Mouse (Mus musculus) heart, embryonic 13.5 days (tissue): Measurements from ENCODE around the gene Mprip. TPM values are rescaled to one million over a fixed set of nuclear protein-coding genes. Genes with fewer than 3 reads are reported as not detected.
A peak's percentile ranks its signal among the peaks of the same experiment; 100 is the strongest.

Experiments
- ATAC-seq: fragments of 200-750 bp; cut with Nextera tagmentation; 2 replicates; pipeline ENCODE4 v1.8.0; 2017; ENCODE audit warnings: moderate TSS enrichment; ENCODE audit not compliant: insufficient number of reproducible peaks, low FRiP score, low TSS enrichment; ENCODE audit errors: extremely low read depth
- H3K27ac ChIP-seq: fragments of 300-500 bp; sonication (generic); replicated peaks from 2 replicates; pipeline ENCODE4 v1.5.1; 2015; ENCODE audit warnings: moderate library complexity, mild to moderate bottlenecking, inconsistent platforms
- H3K27me3 ChIP-seq: fragments of 300-500 bp; sonication (generic); replicated peaks from 2 replicates; pipeline ENCODE4 v1.6.1; 2015; ENCODE audit warnings: mild to moderate bottlenecking, inconsistent platforms
- H3K36me3 ChIP-seq: fragments of 300-500 bp; sonication (generic); 2 replicates; pipeline ENCODE4 v1.6.1; 2015; ENCODE audit warnings: mild to moderate bottlenecking, inconsistent platforms
- H3K4me1 ChIP-seq: fragments of 300-500 bp; sonication (generic); 2 replicates; pipeline ENCODE4 v1.6.1; 2015; ENCODE audit warnings: inconsistent platforms
- H3K4me2 ChIP-seq: fragments of 300-500 bp; sonication (generic); 2 replicates; pipeline ENCODE4 v1.6.1; 2015; ENCODE audit warnings: inconsistent platforms, mild to moderate bottlenecking, moderate library complexity
- H3K4me3 ChIP-seq: fragments of 300-500 bp; sonication (generic); 2 replicates; pipeline ENCODE4 v1.5.1; 2015; ENCODE audit warnings: moderate library complexity, mild to moderate bottlenecking, inconsistent platforms
- H3K9ac ChIP-seq: fragments of 300-500 bp; sonication (generic); 2 replicates; pipeline ENCODE4 v1.6.1; 2015; ENCODE audit warnings: inconsistent platforms, mild to moderate bottlenecking, moderate library complexity
- H3K9me3 ChIP-seq: fragments of 300-500 bp; sonication (generic); 2 replicates; pipeline ENCODE4 v1.6.1; 2016; ENCODE audit warnings: inconsistent platforms
- WGBS: fragments of 180-500 bp; shearing (Covaris S2); methylation state at CpG from one replicate; pipeline ENCODE4 v1.1.7; 2015; ENCODE audit warnings: mixed read lengths; 5-methylcytosine and 5-hydroxymethylcytosine counted together
- polyA plus RNA-seq: library from polyadenylated mRNA; unstranded; fragments of >200 nt; fragmentation: Nextera tagmentation; extraction: Ambion mirVana; gene quantifications from 2 replicates; pipeline ENCODE4 v1.2.1, GENCODE M21; 2015

Mprip gene
- polyA plus RNA-seq, 1 experiment from 2014 or later, result 25.0 TPM

GRCm38 (mm10) chr11:59805656-59806055 is 144.6 kb downstream of the Mprip start:
- Histone ChIP-seq H3K4me2 (no peak overlapping the region), H3K4me1 (peaks cover 18% of the 10 kb centered on the region), H3K27me3 (no peaks in the 10 kb centered on the region), H3K36me3 (peaks cover 73% of the 10 kb centered on the region), H3K9ac (0 out of 2 replicates have a peak overlapping the region, but pooled peaks have one; percentile 33), H3K9me3 (no peaks in the 10 kb centered on the region), H3K27ac (no peak overlapping the region), H3K4me3 (no peak overlapping the region)
- ATAC-seq, result no peak
- WGBS, result 91% methylated on average over 2 of the region's 2 CpGs

- 61% methylated on average over 14 of the region's 14 CpGs for WGBS
Measured at GRCm38 (mm10) chr11:59808170-59808960, 147.3 kb downstream of the Mprip start.

GRCm38 (mm10) chr11:59809071-59809669 is 148.1 kb downstream of the Mprip start:
- under 1% methylated on average over 15 of the region's 15 CpGs for WGBS
- peaks cover 28% of the 10 kb centered on the region for H3K4me1 ChIP-seq
- H3K27me3 ChIP-seq, result no peaks in the 10 kb centered on the region
- peak overlapping the region; percentile 93 for H3K9ac ChIP-seq
- peak overlapping the region; percentile 79 for H3K4me2 ChIP-seq
- H3K36me3 ChIP-seq, result peaks cover 38% of the 10 kb centered on the region
- peak overlapping the region; percentile 96 for H3K27ac ChIP-seq
- ATAC-seq, result peak; percentile 48
- no peaks in the 10 kb centered on the region for H3K9me3 ChIP-seq
- H3K4me3 ChIP-seq, result peak overlapping the region; percentile 61

More at GRCm38 (mm10) chr11:59808170-59808960, 147.3 kb downstream of the Mprip start:
- no peaks in the 10 kb centered on the region for H3K27me3 ChIP-seq
- H3K4me2 ChIP-seq, result peak overlapping the region; percentile 79
- H3K9me3 ChIP-seq, result no peaks in the 10 kb centered on the region
- H3K4me3 ChIP-seq, result peak overlapping the region; percentile 61
- peak overlapping the region; percentile 93 for H3K9ac ChIP-seq
- no peak for ATAC-seq
- peaks cover 46% of the 10 kb centered on the region for H3K36me3 ChIP-seq
- peak overlapping the region; percentile 96 for H3K27ac ChIP-seq
- peaks cover 28% of the 10 kb centered on the region for H3K4me1 ChIP-seq

GRCm38 (mm10) chr11:59809670-59810474 is 148.8 kb downstream of the Mprip start, which contains the start of gene Flcn:
Gene Flcn (minus strand): TSS chr11:59810016.
- Histone ChIP-seq H3K4me2 (peak within 1 kb of the TSS; percentile 79), H3K4me3 (peak within 1 kb of the TSS; percentile 61), H3K27me3 (no peaks in the 10 kb centered on the region), H3K9me3 (no peaks in the 10 kb centered on the region), H3K4me1 (peaks cover 28% of the 10 kb centered on the region), H3K27ac (peak within 1 kb of the TSS; percentile 96), H3K36me3 (peaks cover 31% of the 10 kb centered on the region), H3K9ac (peak within 1 kb of the TSS; percentile 93)
- ATAC-seq, result peak; percentile 90
- under 1% methylated on average over 52 of the region's 52 CpGs for WGBS

- Histone ChIP-seq H3K4me2 (peak overlapping the region; percentile 79), H3K4me3 (peak overlapping the region; percentile 61), H3K9ac (peak overlapping the region; percentile 93), H3K27me3 (no peaks in the 10 kb centered on the region), H3K36me3 (peaks cover 27% of the 10 kb centered on the region), H3K4me1 (peaks cover 28% of the 10 kb centered on the region), H3K27ac (peak overlapping the region; percentile 96), H3K9me3 (no peaks in the 10 kb centered on the region)
- ATAC-seq, result no peak
- 56% methylated on average over 14 of the region's 14 CpGs for WGBS
Measured at GRCm38 (mm10) chr11:59810480-59811158, 149.5 kb downstream of the Mprip start.

- Histone ChIP-seq H3K4me1 (peaks cover 28% of the 10 kb centered on the region), H3K36me3 (peaks cover 27% of the 10 kb centered on the region), H3K27me3 (no peaks in the 10 kb centered on the region), H3K27ac (0 out of 2 replicates have a peak overlapping the region, but pooled peaks have one; percentile 96), H3K9me3 (no peaks in the 10 kb centered on the region), H3K4me3 (peak overlapping the region; percentile 61; the same call in 1 of the 2 replicates), H3K4me2 (peak overlapping the region; percentile 79), H3K9ac (peak overlapping the region; percentile 21)
- ATAC-seq, result no peak
- WGBS, result 54% methylated on average over 4 of the region's 4 CpGs
Measured at GRCm38 (mm10) chr11:59811211-59811610, 150.1 kb downstream of the Mprip start.

GRCm38 (mm10) chr11:59813276-59813675 is 152.2 kb downstream of the Mprip start:
- peaks cover 31% of the 10 kb centered on the region for H3K36me3 ChIP-seq
- no peaks in the 10 kb centered on the region for H3K9me3 ChIP-seq
- H3K4me2 ChIP-seq, result no peak overlapping the region
- H3K9ac ChIP-seq, result no peak overlapping the region
- no peak overlapping the region for H3K27ac ChIP-seq
- peaks cover 20% of the 10 kb centered on the region for H3K4me1 ChIP-seq
- no peak for ATAC-seq
- WGBS, result 59% methylated on average over 3 of the region's 3 CpGs
- H3K4me3 ChIP-seq, result no peak overlapping the region
- no peaks in the 10 kb centered on the region for H3K27me3 ChIP-seq

GRCm38 (mm10) chr11:59814311-59814710 is 153.2 kb downstream of the Mprip start:
- Histone ChIP-seq H3K9me3 (no peaks in the 10 kb centered on the region), H3K27me3 (no peaks in the 10 kb centered on the region), H3K4me1 (peaks cover 12% of the 10 kb centered on the region), H3K4me2 (no peak overlapping the region), H3K27ac (no peak overlapping the region), H3K36me3 (peaks cover 41% of the 10 kb centered on the region), H3K9ac (no peak overlapping the region), H3K4me3 (no peak overlapping the region)
- 85% methylated on average over 1 of the region's 1 CpGs for WGBS
- no peak for ATAC-seq

GRCm38 (mm10) chr11:59814936-59815335 is 153.8 kb downstream of the Mprip start:
- Histone ChIP-seq H3K4me2 (no peak overlapping the region), H3K27ac (no peak overlapping the region), H3K9ac (no peak overlapping the region), H3K9me3 (no peaks in the 10 kb centered on the region), H3K4me3 (no peak overlapping the region), H3K4me1 (peaks cover 12% of the 10 kb centered on the region), H3K27me3 (no peaks in the 10 kb centered on the region), H3K36me3 (peaks cover 47% of the 10 kb centered on the region)
- WGBS, result 86% methylated on average over 6 of the region's 6 CpGs
- no peak for ATAC-seq

- no peak overlapping the region for H3K9ac ChIP-seq
- H3K4me2 ChIP-seq, result no peak overlapping the region
- H3K9me3 ChIP-seq, result no peaks in the 10 kb centered on the region
- ATAC-seq, result no peak
- peaks cover 11% of the 10 kb centered on the region for H3K4me1 ChIP-seq
- 83% methylated on average over 6 of the region's 6 CpGs for WGBS
- H3K4me3 ChIP-seq, result no peak overlapping the region
- H3K27me3 ChIP-seq, result no peaks in the 10 kb centered on the region
- H3K27ac ChIP-seq, result no peak overlapping the region
- peaks cover 54% of the 10 kb centered on the region for H3K36me3 ChIP-seq
Measured at GRCm38 (mm10) chr11:59815482-59816065, 154.5 kb downstream of the Mprip start.
